Mouse (Mus musculus) heart, postnatal 0 days (tissue): ENCODE measurements around the gene Bcas3. TPM values are rescaled to one million over a fixed set of nuclear protein-coding genes. Genes with fewer than 3 reads are reported as not detected.

ENCODE experiments used
- ATAC-seq: fragments of 200-750 bp; cut with Nextera tagmentation; 2 replicates; pipeline ENCODE4 v1.8.0; 2017; ENCODE audit warnings: low read depth, moderate number of reproducible peaks, moderate library complexity; ENCODE audit not compliant: insufficient read depth
- DNase-seq: peaks from one replicate; pipeline ENCODE4 v3.0.0-alpha.2; 2016; ENCODE audit warnings: low spot score
- H3K27ac ChIP-seq: fragments of 300-500 bp; sonication (generic); 2 replicates; pipeline ENCODE4 v1.5.1; 2014; ENCODE audit warnings: low read depth, mild to moderate bottlenecking
- H3K27me3 ChIP-seq: fragments of 300-500 bp; sonication (generic); 2 replicates; pipeline ENCODE4 v1.6.1; 2014; ENCODE audit warnings: low read length, mixed read lengths; ENCODE audit not compliant: control insufficient read depth, insufficient read depth
- H3K36me3 ChIP-seq: fragments of 300-500 bp; sonication (generic); replicated peaks from 2 replicates; pipeline ENCODE4 v1.6.1; 2014; ENCODE audit warnings: low read length, mixed read lengths; ENCODE audit not compliant: control insufficient read depth, insufficient read depth
- H3K4me1 ChIP-seq: fragments of 300-500 bp; sonication (generic); 2 replicates; pipeline ENCODE4 v1.6.1; 2014; ENCODE audit warnings: antibody characterized with exemption; ENCODE audit not compliant: control insufficient read depth, insufficient read depth
- H3K4me2 ChIP-seq: fragments of 300-500 bp; sonication (generic); 2 replicates; pipeline ENCODE4 v1.6.1; 2014; ENCODE audit warnings: low read depth, mild to moderate bottlenecking, low read length, moderate library complexity
- H3K4me3 ChIP-seq: fragments of 300-500 bp; sonication (generic); 2 replicates; pipeline ENCODE4 v1.5.1; 2014; ENCODE audit warnings: low read depth, low read length
- H3K9ac ChIP-seq: fragments of 300-500 bp; sonication (generic); replicated peaks from 2 replicates; pipeline ENCODE4 v1.6.1; 2014; ENCODE audit warnings: low read depth, low read length, mixed read lengths
- H3K9me3 ChIP-seq: fragments of 300-500 bp; sonication (generic); replicated peaks from 2 replicates; pipeline ENCODE4 v1.6.1; 2016; ENCODE audit warnings: low read length; ENCODE audit not compliant: control insufficient read depth
- CTCF ChIP-seq: IDR thresholded peaks from 2 replicates; pipeline ENCODE4 v1.5.1; 2016; ENCODE audit warnings: antibody characterized with exemption, control low read depth, low read depth
- EP300 ChIP-seq: IDR thresholded peaks from 2 replicates; pipeline ENCODE4 v1.6.1; 2016; ENCODE audit warnings: antibody characterized with exemption, low read depth
- WGBS: fragments of 180-500 bp; shearing (Covaris S2); extraction: QIAGEN DNeasy Blood & Tissue Kit; methylation state at CpG from one replicate; pipeline ENCODE4 v1.1.7; 2014; 5-methylcytosine and 5-hydroxymethylcytosine counted together
- polyA plus RNA-seq: library from polyadenylated mRNA; unstranded; fragments of >200 nt; fragmentation: Nextera tagmentation; extraction: Ambion mirVana; gene quantifications from 2 replicates; pipeline ENCODE4 v1.2.1, GENCODE M21; 2015
- total RNA-seq: library from RNA; depleted of rRNA; stranded (reverse); fragments of >200 nt; gene quantifications from 2 replicates; pipeline ENCODE4 v1.2.3, GENCODE M21; 2014; ENCODE audit warnings: low replicate concordance

The Bcas3 gene
- total and polyA plus RNA-seq, 2 experiments from 2014 or later = 18.5 to 37.4 TPM

GRCm38 (mm10) chr11:85790267-85790666 lies 437.3 kb downstream of the Bcas3 start:
- no peak overlapping the region for H3K4me3 ChIP-seq
- no peaks in the 10 kb centered on the region for H3K9me3 ChIP-seq
- H3K36me3 ChIP-seq = no peaks in the 10 kb centered on the region
- H3K9ac ChIP-seq = no peak overlapping the region
- H3K27me3 ChIP-seq = peaks cover 49% of the 10 kb centered on the region
- DNase-seq (no peak), ATAC-seq (no peak)
- TF ChIP-seq EP300 (no peak), CTCF (no peak)
- no peaks in the 10 kb centered on the region for H3K4me1 ChIP-seq
- 55% methylated on average over 2 of the region's 2 CpGs for WGBS
- no peak overlapping the region for H3K4me2 ChIP-seq
- no peak overlapping the region for H3K27ac ChIP-seq

- TF ChIP-seq EP300 = no peak
- no peak for TF ChIP-seq CTCF
- Histone ChIP-seq H3K36me3 (no peaks in the 10 kb centered on the region), H3K27ac (no peak overlapping the region), H3K4me2 (no peak overlapping the region), H3K27me3 (peaks cover 59% of the 10 kb centered on the region), H3K4me3 (no peak overlapping the region), H3K9ac (no peak overlapping the region), H3K9me3 (no peaks in the 10 kb centered on the region), H3K4me1 (no peaks in the 10 kb centered on the region)
- ATAC-seq (no peak), DNase-seq (no peak)
- 89% methylated on average over 1 of the region's 1 CpGs for WGBS
Measured at GRCm38 (mm10) chr11:85791212-85791611, 438.2 kb downstream of the Bcas3 start.

GRCm38 (mm10) chr11:85792534-85793215 lies 439.7 kb downstream of the Bcas3 start:
- ATAC-seq = no peak
- WGBS = 79% methylated on average over 12 of the region's 12 CpGs

GRCm38 (mm10) chr11:85799456-85799855 lies 446.5 kb downstream of the Bcas3 start:
- WGBS = 18% methylated on average over 4 of the region's 4 CpGs
- H3K4me2 ChIP-seq = peak overlapping the region; percentile 36; the same call in 1 of the 2 replicates
- H3K9ac ChIP-seq = no peak overlapping the region
- H3K27ac ChIP-seq = no peak overlapping the region
- peaks cover 54% of the 10 kb centered on the region for H3K27me3 ChIP-seq
- H3K4me3 ChIP-seq = no peak overlapping the region
- peaks cover 24% of the 10 kb centered on the region for H3K4me1 ChIP-seq
- no peak for DNase-seq
- TF ChIP-seq EP300 (no peak), CTCF (no peak)
- ATAC-seq = peak; percentile 22
- H3K9me3 ChIP-seq = no peaks in the 10 kb centered on the region
- H3K36me3 ChIP-seq = no peaks in the 10 kb centered on the region

More at GRCm38 (mm10) chr11:85792534-85793215, 439.7 kb downstream of the Bcas3 start:
- Histone ChIP-seq H3K27me3 (peaks cover 70% of the 10 kb centered on the region), H3K4me2 (no peak overlapping the region), H3K9me3 (no peaks in the 10 kb centered on the region), H3K9ac (no peak overlapping the region), H3K27ac (no peak overlapping the region), H3K36me3 (no peaks in the 10 kb centered on the region), H3K4me3 (no peak overlapping the region), H3K4me1 (no peaks in the 10 kb centered on the region)
- TF ChIP-seq CTCF (no peak), EP300 (no peak)
- no peak for DNase-seq

GRCm38 (mm10) chr11:85799856-85800255 lies 446.9 kb downstream of the Bcas3 start:
- no peaks in the 10 kb centered on the region for H3K36me3 ChIP-seq
- DNase-seq (peak; percentile 64), ATAC-seq (peak; percentile 88)
- peak overlapping the region; percentile 36; the same call in 1 of the 2 replicates for H3K4me2 ChIP-seq
- H3K4me3 ChIP-seq = no peak overlapping the region
- WGBS = 10% methylated on average over 19 of the region's 19 CpGs
- H3K4me1 ChIP-seq = peaks cover 25% of the 10 kb centered on the region
- H3K9ac ChIP-seq = no peak overlapping the region
- no peaks in the 10 kb centered on the region for H3K9me3 ChIP-seq
- no peak overlapping the region for H3K27ac ChIP-seq
- TF ChIP-seq CTCF (no peak), EP300 (peak; percentile 95)
- peaks cover 54% of the 10 kb centered on the region for H3K27me3 ChIP-seq
